Mouse (Mus musculus): Measurements from ENCODE around the gene Gm10722.
"Not testable (repeated sequence)": the region's sequence is repeated elsewhere in the genome, so short reads cannot be mapped to it uniquely, and the experiment has no call there.

The Gm10722 gene

DNA sequence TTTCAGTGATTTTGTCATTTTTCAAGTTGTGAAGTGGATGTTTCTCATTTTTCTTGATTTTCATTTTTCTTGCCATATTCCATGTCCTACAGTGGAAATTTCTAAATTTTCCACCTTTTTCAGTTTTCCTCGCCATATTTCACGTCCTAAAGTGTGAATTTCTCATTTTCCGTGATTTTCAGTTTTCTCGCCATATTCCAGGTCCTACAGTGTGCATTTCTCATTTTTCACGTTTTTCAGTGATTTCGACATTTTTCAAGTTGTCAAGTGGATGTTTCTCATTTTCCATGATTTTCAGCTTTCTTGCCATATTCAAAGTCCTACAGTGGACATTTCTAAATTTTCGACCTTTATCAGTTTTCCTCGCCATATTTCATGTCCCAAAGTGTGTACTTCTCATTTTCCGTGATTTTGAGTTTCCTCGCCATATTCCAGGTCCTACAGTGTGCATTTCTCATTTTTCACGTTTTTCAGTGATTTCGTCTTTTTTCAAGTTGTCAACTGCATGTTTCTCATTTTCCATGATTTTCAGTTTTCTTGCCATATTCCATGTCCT lies 24.3 kb downstream of the Gm10722 start, which contains the start of gene Gm10717:
Gene Gm10717 (plus strand): TSS at position 506 of the 556 bp plus-strand sequence.
- DNase-seq (ENCODE audit: low spot score in 2 of 2): peak; percentile 8 to 12

DNA sequence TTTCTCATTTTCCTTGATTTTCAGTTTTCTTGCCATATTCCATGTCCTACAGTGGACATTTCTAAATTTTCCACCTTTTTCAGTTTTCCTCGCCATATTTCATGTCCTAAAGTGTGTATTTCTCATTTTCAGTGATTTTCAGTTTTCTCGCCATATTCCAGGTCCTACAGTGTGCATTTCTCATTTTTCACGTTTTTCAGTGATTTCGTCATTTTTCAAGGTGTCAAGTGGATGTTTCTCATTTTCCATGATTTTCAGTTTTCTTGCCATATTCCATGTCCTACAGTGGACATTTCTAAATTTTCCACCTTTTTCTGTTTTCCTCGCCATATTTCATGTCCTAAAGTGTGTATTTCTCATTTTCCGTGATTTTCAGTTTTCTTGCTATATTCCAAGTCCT lies 24.9 kb downstream of the Gm10722 start:
- DNase-seq (ENCODE audit: low spot score in 2 of 2): peak; percentile 33 to 55

DNA sequence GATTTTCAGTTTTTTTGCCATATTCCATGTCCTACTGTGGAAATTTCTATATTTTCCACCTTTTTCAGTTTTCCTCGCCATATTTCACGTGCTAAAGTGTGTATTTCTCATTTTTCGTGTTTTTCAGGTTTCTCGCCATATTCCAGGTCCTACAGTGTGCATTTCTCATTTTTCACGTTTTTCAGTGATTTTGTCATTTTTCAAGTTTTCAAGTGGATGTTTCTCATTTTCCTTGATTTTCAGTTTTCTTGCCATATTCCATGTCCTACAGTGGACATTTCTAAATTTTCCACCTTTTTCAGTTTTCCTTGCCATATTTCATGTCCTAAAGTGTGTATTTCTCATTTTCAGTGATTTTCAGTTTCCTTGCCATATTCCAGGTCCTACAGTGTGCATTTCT lies 25.4 kb downstream of the Gm10722 start:
- DNase-seq (ENCODE audit: low spot score in 2 of 2): not testable (repeated sequence)

DNA sequence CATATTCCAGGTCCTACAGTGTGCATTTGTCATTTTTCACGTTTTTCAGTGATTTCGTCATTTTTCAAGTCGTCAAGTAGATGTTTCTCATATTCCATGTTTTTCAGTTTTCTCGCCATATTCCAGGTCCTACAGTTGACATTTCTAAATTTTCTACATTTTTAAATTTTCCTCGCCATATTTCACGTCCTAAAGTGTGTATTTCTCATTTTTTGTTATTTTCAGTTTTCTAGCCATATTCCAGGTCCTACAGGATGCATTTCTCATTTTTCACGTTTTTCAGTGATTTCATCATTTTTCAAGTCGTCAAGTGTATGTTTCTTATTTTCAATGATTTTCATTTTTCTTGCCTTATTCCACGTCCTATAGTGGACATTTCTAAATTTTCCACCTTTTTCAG lies 26.0 kb downstream of the Gm10722 start:
- DNase-seq (ENCODE audit: low spot score in 2 of 2): not testable (repeated sequence)

DNA sequence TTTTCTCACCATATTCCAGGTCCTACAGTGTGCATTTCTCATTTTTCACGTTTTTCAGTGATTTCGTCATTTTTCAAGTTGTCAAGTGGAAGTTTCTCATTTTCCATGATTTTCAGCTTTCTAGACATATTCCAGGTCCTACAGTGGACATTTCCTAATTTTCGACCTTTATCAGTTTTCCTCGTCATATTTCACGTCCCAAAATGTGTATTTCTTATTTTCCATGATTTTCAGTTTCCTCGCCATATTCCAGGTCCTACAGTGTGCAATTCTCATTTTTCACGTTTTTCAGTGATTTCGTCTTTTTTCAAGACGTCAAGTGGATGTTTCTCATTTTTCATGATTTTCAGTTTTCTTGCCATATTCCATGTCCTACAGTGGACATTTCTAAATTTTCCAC lies 26.5 kb downstream of the Gm10722 start:
- DNase-seq (ENCODE audit: low spot score in 2 of 2): not testable (repeated sequence)

DNA sequence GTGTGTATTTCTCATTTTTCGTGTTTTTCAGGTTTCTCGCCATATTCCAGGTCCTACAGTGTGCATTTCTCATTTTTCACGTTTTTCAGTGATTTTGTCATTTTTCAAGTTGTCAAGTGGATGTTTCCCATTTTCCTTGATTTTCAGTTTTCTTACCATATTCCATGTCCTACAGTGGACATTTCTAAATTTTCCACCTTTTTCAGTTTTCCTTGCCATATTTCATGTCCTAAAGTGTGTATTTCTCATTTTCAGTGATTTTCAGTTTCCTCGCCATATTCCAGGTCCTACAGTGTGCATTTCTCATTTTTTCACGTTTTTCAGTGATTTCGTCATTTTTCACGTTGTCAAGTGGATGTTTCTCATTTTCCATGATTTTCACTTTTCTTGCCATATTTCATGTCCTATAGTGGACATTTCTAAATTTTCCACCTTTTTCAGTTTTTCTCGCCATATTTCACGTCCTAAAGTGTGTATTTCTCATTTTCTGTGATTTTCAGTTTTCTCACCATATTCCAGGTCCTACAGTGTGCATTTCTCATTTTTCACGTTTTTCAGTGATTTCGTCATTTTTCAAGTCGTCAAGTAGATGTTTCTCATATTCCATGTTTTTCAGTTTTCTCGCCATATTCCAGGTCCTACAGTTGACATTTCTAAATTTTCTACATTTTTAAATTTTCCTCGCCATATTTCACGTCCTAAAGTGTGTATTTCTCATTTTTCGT lies 28.7 kb downstream of the Gm10722 start:
- peak in 1 of 2 experiments; percentile 1 for DNase-seq (ENCODE audit: low spot score in 2 of 2)

DNA sequence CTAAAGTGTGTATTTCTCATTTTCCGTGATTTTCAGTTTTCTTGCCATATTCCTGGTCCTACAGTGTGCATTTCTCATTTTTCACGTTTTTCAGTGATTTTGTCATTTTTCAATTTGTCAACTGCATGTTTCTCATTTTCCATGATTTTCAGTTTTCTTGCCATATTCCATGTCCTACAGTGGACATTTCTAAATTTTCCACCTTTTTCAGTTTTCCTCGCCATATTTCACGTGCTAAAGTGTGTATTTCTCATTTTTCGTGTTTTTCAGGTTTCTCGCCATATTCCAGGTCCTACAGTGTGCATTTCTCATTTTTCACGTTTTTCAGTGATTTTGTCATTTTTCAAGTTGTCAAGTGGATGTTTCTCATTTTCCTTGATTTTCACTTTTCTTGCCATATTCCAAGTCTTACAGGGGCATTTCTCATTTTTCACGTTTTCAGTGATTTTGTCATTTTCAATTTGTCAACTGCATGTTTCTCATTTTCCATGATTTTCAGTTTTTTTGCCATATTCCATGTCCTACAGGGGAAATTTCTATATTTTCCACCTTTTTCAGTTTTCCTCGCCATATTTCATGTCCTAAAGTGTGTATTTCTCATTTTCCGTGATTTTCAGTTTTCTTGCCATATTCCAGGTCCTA lies 30.1 kb downstream of the Gm10722 start:
- not testable (repeated sequence) for DNase-seq (ENCODE audit: low spot score in 2 of 2)

DNA sequence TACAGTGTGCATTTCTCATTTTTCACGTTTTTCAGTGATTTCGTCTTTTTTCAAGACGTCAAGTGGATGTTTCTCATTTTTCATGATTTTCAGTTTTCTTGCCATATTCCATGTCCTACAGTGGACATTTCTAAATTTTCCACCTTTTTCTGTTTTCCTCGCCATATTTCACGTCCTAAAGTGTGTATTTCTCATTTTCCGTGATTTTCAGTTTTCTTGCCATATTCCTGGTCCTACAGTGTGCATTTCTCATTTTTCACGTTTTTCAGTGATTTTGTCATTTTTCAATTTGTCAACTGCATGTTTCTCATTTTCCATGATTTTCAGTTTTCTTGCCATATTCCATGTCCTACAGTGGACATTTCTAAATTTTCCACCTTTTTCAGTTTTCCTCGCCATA lies 33.6 kb downstream of the Gm10722 start, which contains the start of gene Gm17535:
Gene Gm17535 (plus strand): TSS at position 301 of the 400 bp plus-strand sequence.
- not testable (repeated sequence) for DNase-seq (ENCODE audit: low spot score in 2 of 2)

DNA sequence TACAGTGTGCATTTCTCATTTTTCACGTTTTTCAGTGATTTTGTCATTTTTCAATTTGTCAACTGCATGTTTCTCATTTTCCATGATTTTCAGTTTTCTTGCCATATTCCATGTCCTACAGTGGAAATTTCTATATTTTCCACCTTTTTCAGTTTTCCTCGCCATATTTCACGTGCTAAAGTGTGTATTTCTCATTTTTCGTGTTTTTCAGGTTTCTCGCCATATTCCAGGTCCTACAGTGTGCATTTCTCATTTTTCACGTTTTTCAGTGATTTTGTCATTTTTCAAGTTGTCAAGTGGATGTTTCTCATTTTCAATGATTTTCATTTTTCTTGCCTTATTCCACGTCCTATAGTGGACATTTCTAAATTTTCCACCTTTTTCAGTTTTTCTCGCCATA lies 35.9 kb downstream of the Gm10722 start, which contains the start of gene Gm10715:
Gene Gm10715 (plus strand): TSS at position 301 of the 400 bp plus-strand sequence.
- not testable (repeated sequence) for DNase-seq (ENCODE audit: low spot score in 2 of 2)

DNA sequence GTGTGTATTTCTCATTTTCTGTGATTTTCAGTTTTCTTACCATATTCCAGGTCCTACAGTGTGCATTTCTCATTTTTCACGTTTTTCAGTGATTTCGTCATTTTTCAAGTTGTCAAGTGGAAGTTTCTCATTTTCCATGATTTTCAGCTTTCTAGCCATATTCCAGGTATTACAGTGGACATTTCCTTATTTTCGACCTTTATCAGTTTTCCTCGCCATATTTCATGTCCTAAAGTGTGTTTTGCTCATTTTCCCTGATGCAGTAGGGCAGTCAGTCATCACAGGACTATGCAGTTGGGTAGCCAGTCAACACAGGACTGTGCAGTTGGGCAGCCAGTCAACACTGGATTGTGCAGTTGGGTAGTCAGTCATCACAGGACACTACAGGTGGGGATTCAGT lies 37.4 kb downstream of the Gm10722 start:
- not testable (repeated sequence) for DNase-seq (ENCODE audit: low spot score in 2 of 2)
